Mouse (Mus musculus) adrenal gland, adult 18-20 months (tissue): ENCODE results near the gene 4930432M17Rik. TPM values are rescaled to one million over a fixed set of nuclear protein-coding genes. Genes with fewer than 3 reads are reported as not detected.

Experiments used
- DNase-seq, 2 experiments: peaks; one replicate each; pipeline ENCODE4 v3.0.0; 2021 to 2022; ENCODE audit warnings: low spot score in 2 of 2
- long read RNA-seq, 2 experiments: library from polyadenylated mRNA; stranded (forward); transcript quantifications; one replicate each; pipeline ENCODE4 v2.0.0; 2021
- total RNA-seq, 2 experiments: library from RNA; stranded (reverse); gene quantifications; 1 replicate in 1 of 2; 2 replicates in 1 of 2; pipeline ENCODE4 v1.2.3; 2021

The 4930432M17Rik gene
- total RNA-seq: not detected
- long read RNA-seq, experiment 1: 0 reads
- long read RNA-seq, experiment 2: 0 reads

- DNase-seq: no peak
Measured at GRCm38 (mm10) chr3:121670462-121670861, at the start of gene 4930432M17Rik. TSS of gene 4930432M17Rik (plus strand) at chr3:121670762.

- DNase-seq: no peak
Measured at GRCm38 (mm10) chr3:121625662-121626061, 44.9 kb upstream of the 4930432M17Rik start.

- no peak for DNase-seq
Measured at GRCm38 (mm10) chr3:121626273-121626672, 44.3 kb upstream of the 4930432M17Rik start.

GRCm38 (mm10) chr3:121628245-121628644, 42.3 kb upstream of the 4930432M17Rik start:
- no peak for DNase-seq

- no peak for DNase-seq
Measured at GRCm38 (mm10) chr3:121630626-121631025, 39.9 kb upstream of the 4930432M17Rik start.

- no peak for DNase-seq
Measured at GRCm38 (mm10) chr3:121634963-121635362, 35.6 kb upstream of the 4930432M17Rik start.

- peak in 1 of 2 experiments; percentile 44 for DNase-seq
Measured at GRCm38 (mm10) chr3:121635505-121635904, 35.1 kb upstream of the 4930432M17Rik start.

GRCm38 (mm10) chr3:121636315-121636714, 34.2 kb upstream of the 4930432M17Rik start:
- no peak for DNase-seq

- no peak for DNase-seq
Measured at GRCm38 (mm10) chr3:121636748-121637147, 33.8 kb upstream of the 4930432M17Rik start.

GRCm38 (mm10) chr3:121637792-121638191, 32.8 kb upstream of the 4930432M17Rik start:
- DNase-seq: no peak

- no peak for DNase-seq
Measured at GRCm38 (mm10) chr3:121638241-121638640, 32.3 kb upstream of the 4930432M17Rik start.

GRCm38 (mm10) chr3:121640611-121641010, 30.0 kb upstream of the 4930432M17Rik start:
- no peak for DNase-seq

GRCm38 (mm10) chr3:121643236-121643635, 27.3 kb upstream of the 4930432M17Rik start:
- DNase-seq: no peak

- no peak for DNase-seq
Measured at GRCm38 (mm10) chr3:121645447-121645846, 25.1 kb upstream of the 4930432M17Rik start.

- DNase-seq: no peak
Measured at GRCm38 (mm10) chr3:121646364-121647048, 24.1 kb upstream of the 4930432M17Rik start.

- DNase-seq: no peak
Measured at GRCm38 (mm10) chr3:121648238-121648778, 22.3 kb upstream of the 4930432M17Rik start.

GRCm38 (mm10) chr3:121650052-121650671, 20.4 kb upstream of the 4930432M17Rik start:
- no peak for DNase-seq

GRCm38 (mm10) chr3:121651710-121652109, 18.9 kb upstream of the 4930432M17Rik start:
- DNase-seq: no peak

GRCm38 (mm10) chr3:121652186-121652585, 18.4 kb upstream of the 4930432M17Rik start:
- DNase-seq: no peak

GRCm38 (mm10) chr3:121656922-121657321, 13.6 kb upstream of the 4930432M17Rik start:
- no peak for DNase-seq

- no peak for DNase-seq
Measured at GRCm38 (mm10) chr3:121662705-121663469, 7.7 kb upstream of the 4930432M17Rik start.

GRCm38 (mm10) chr3:121663470-121663847, 7.1 kb upstream of the 4930432M17Rik start:
- DNase-seq: no peak
